Mouse (Mus musculus) intestine, postnatal 0 days (tissue): ENCODE measurements around the gene Etfbkmt. TPM values are rescaled to one million over a fixed set of nuclear protein-coding genes. Genes with fewer than 3 reads are reported as not detected.
A peak's percentile ranks its signal among the peaks of the same experiment; 100 is the strongest.

Experiments
- ATAC-seq: fragments of 200-750 bp; cut with Nextera tagmentation; 2 replicates; pipeline ENCODE4 v1.8.0; 2017; ENCODE audit warnings: mild to moderate bottlenecking, moderate TSS enrichment, moderate library complexity
- H3K27ac ChIP-seq: fragments of 300-500 bp; sonication (generic); 2 replicates; pipeline ENCODE4 v1.5.1; 2014; ENCODE audit warnings: mild to moderate bottlenecking, low read depth, low read length, moderate library complexity
- H3K27me3 ChIP-seq: fragments of 300-500 bp; sonication (generic); replicated peaks from 2 replicates; pipeline ENCODE4 v1.6.1; 2014; ENCODE audit warnings: low read length, mixed read lengths; ENCODE audit not compliant: control insufficient read depth, insufficient read depth
- H3K36me3 ChIP-seq: fragments of 300-500 bp; sonication (generic); 2 replicates; pipeline ENCODE4 v1.6.1; 2014; ENCODE audit warnings: mild to moderate bottlenecking, moderate library complexity; ENCODE audit not compliant: control insufficient read depth, insufficient read depth
- H3K4me1 ChIP-seq: fragments of 300-500 bp; sonication (generic); replicated peaks from 2 replicates; pipeline ENCODE4 v1.6.1; 2014; ENCODE audit warnings: antibody characterized with exemption, low read length, mixed read lengths; ENCODE audit not compliant: control insufficient read depth, insufficient read depth
- H3K4me2 ChIP-seq: fragments of 300-500 bp; sonication (generic); replicated peaks from 2 replicates; pipeline ENCODE4 v1.6.1; 2014; ENCODE audit warnings: low read depth, mild to moderate bottlenecking, moderate library complexity
- H3K4me3 ChIP-seq: fragments of 300-500 bp; sonication (generic); 2 replicates; pipeline ENCODE4 v1.5.1; 2014; ENCODE audit warnings: low read depth, low read length
- H3K9ac ChIP-seq: fragments of 300-500 bp; sonication (generic); 2 replicates; pipeline ENCODE4 v1.6.1; 2014; ENCODE audit warnings: mild to moderate bottlenecking, low read depth, low read length
- H3K9me3 ChIP-seq: fragments of 300-500 bp; sonication (generic); 2 replicates; pipeline ENCODE4 v1.6.1; 2016; ENCODE audit warnings: mixed run types; ENCODE audit not compliant: control insufficient read depth
- CTCF ChIP-seq: sonication (generic); IDR thresholded peaks from 2 replicates; pipeline ENCODE4 v1.5.1; 2016; ENCODE audit warnings: low read depth, mild to moderate bottlenecking, control low read depth, antibody characterized with exemption, moderate library complexity
- WGBS: fragments of 180-500 bp; shearing (Covaris S2); extraction: QIAGEN DNeasy Blood & Tissue Kit; methylation state at CpG from one replicate; pipeline ENCODE4 v1.1.7; 2014; 5-methylcytosine and 5-hydroxymethylcytosine counted together
- polyA plus RNA-seq: library from polyadenylated mRNA; unstranded; fragments of >200 nt; fragmentation: Nextera tagmentation; extraction: Ambion mirVana; gene quantifications from 2 replicates; pipeline ENCODE4 v1.2.1, GENCODE M21; 2015

Gene Etfbkmt
- polyA plus RNA-seq, 1 experiment from 2014 or later: 11.6 TPM

GRCm38 (mm10) chr6:149141393-149142173 is 1.9 kb downstream of the Etfbkmt start:
- WGBS: 4% methylated on average over 36 of the region's 36 CpGs
- H3K4me1 ChIP-seq: no peaks in the 10 kb centered on the region
- H3K9me3 ChIP-seq: no peaks in the 10 kb centered on the region
- H3K27me3 ChIP-seq: no peaks in the 10 kb centered on the region
- H3K9ac ChIP-seq: peak overlapping the region; percentile 27
- ATAC-seq: peak; percentile 83
- H3K4me3 ChIP-seq: peak overlapping the region; percentile 48
- no peaks in the 10 kb centered on the region for H3K36me3 ChIP-seq
- no peak for TF ChIP-seq CTCF
- peak overlapping the region; percentile 61 for H3K4me2 ChIP-seq
- peak overlapping the region; percentile 22 for H3K27ac ChIP-seq

- H3K9me3 ChIP-seq: no peaks in the 10 kb centered on the region
- no peaks in the 10 kb centered on the region for H3K36me3 ChIP-seq
- H3K27me3 ChIP-seq: no peaks in the 10 kb centered on the region
- H3K4me1 ChIP-seq: no peaks in the 10 kb centered on the region
- H3K4me3 ChIP-seq: no peak overlapping the region
- H3K9ac ChIP-seq: no peak overlapping the region
- no peak overlapping the region for H3K4me2 ChIP-seq
- TF ChIP-seq CTCF: no peak
- 73% methylated on average over 1 of the region's 1 CpGs for WGBS
- H3K27ac ChIP-seq: no peak overlapping the region
- ATAC-seq: no peak
Observed at GRCm38 (mm10) chr6:149145143-149145542, 5.5 kb downstream of the Etfbkmt start.

DNA sequence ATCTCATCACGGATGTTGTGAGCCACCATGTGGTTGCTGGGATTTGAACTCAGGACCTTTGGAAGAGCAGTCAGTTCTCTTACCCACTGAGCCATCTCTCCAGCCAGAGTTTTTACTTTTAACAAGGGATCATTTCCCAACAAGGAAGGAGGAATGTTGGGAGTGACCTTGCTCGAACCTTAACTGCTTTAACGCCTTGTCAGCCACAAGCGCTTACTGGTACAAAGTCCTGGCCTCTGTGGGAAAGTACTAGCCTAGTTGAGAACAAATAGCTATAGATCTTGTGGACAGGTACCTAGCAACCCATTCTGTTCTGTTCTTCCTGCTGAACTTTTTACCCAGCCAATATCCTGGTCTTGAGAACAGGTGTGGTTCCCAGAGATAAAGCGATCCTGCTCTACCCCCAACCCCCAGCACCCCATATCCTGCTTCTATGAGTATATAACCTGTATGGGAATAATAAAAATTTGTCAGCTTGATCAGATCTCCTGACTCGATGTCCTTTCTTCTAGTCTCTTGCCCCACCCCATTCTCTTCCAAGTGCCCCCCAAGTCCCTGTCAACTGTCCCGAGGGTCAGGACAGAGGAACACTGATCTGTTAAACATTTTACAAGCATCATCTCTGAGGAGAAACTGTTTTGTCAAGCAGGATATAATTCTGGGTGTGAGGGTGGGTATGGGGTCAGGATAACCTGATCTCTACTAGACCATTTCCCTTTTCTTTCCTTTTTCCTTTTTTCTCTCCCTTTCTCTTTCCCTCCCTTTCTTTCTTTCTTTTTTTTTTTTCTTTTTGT is 9.0 kb downstream of the Etfbkmt start:
- peak; percentile 96 for ATAC-seq
- Histone ChIP-seq H3K9ac (no peak overlapping the region), H3K4me1 (no peaks in the 10 kb centered on the region), H3K9me3 (no peaks in the 10 kb centered on the region), H3K4me2 (no peak overlapping the region), H3K36me3 (no peaks in the 10 kb centered on the region), H3K27ac (peak overlapping the region; percentile 81), H3K4me3 (no peak overlapping the region), H3K27me3 (no peaks in the 10 kb centered on the region)
- peak; percentile 23; the same call in 1 of the 2 replicates for TF ChIP-seq CTCF
- WGBS: 27% methylated on average over 7 of the region's 7 CpGs

DNA sequence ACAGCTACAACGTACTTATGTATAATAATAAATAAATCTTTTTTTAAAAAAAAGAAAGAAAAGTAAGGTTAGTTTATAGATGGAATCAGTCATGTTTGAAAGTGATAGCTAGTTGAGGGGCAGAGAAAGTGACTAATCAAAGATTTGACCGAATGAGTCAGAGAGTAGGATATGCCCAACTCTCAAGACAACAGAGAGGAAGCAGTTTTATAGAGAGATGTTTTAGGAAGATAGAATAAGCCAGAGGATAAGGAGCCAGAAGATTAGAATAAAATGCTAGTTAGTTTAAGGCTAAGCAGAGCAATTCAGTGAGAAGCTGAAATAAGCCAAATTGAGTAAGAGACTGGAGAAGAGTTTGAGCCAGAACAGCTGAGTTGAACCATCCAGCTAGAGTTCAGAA is 12.5 kb downstream of the Etfbkmt start:
- 88% methylated on average over 2 of the region's 2 CpGs for WGBS
- H3K9me3 ChIP-seq: no peaks in the 10 kb centered on the region
- no peak for ATAC-seq
- H3K9ac ChIP-seq: no peak overlapping the region
- no peak for TF ChIP-seq CTCF
- H3K36me3 ChIP-seq: peaks cover 6% of the 10 kb centered on the region; the same call in 1 of the 2 replicates
- no peak overlapping the region for H3K4me3 ChIP-seq
- no peak overlapping the region for H3K4me2 ChIP-seq
- no peaks in the 10 kb centered on the region for H3K4me1 ChIP-seq
- H3K27ac ChIP-seq: no peak overlapping the region
- no peaks in the 10 kb centered on the region for H3K27me3 ChIP-seq

DNA sequence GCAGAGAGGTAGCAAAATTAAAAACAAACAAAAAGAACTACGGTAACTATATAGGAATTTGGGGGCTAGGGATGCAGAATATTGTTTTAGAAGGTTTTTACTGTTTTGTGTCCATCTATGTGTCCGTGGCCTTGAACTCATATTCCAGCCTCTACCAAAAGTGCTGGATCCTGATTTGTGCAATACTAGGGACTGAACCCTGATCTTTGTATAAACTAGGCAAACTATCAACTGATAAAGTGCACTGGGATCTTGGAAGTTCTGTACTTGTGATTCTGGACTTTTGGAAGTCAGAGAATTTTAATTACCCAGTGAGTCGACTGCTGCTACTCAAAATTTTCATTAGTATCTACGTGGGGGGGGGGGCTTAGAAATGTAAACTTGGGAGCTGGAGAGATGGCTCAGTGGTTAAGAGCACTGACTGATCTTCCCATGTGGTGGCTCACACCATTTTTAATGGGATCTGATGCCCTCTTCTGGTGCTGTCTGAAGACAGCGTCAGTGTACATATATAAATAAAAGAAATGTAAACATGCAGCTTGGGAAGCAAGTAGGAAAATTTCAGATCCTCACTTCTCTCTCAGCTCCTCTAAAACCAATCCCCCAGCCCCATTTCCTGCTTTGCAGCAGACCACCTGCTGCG is 13.9 kb downstream of the Etfbkmt start:
- H3K4me1 ChIP-seq: no peaks in the 10 kb centered on the region
- no peak overlapping the region for H3K9ac ChIP-seq
- H3K9me3 ChIP-seq: no peaks in the 10 kb centered on the region
- no peak for ATAC-seq
- H3K36me3 ChIP-seq: peaks cover 7% of the 10 kb centered on the region; the same call in 1 of the 2 replicates
- 35% methylated on average over 6 of the region's 6 CpGs for WGBS
- H3K4me3 ChIP-seq: no peak overlapping the region
- no peaks in the 10 kb centered on the region for H3K27me3 ChIP-seq
- H3K4me2 ChIP-seq: no peak overlapping the region
- peak; percentile 54 for TF ChIP-seq CTCF
- no peak overlapping the region for H3K27ac ChIP-seq
